Comparison of ENCODE assay signal across 18 mouse cellular contexts in the genomic region with DNA sequence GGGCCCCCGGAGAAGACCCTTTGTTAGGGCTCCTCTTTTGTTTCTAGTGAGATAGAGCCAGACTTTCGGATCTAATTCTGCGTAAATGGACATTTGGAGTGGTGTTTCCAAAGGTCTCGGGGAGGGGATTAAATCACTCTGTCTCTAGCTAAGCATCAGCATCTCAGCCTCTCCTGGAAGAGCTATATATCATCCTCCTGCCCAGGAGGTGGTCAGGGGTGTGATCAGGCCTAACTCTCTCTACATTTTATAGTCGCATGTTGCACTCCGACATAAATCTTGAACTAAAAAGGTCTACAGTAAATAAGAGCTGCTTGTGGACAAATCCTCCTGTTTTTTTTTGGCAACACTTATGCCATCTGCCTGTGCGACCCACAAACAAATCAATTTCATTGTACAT.
"Had no signal": no experiment of that assay in that cellular context is flagged by ENCODE, and none has a peak within 500 bp of the region (broad histone marks: within the 10 kb centered on the region; RNA-seq: fewer than 3 reads in every experiment).

No protein-coding gene starts in this region.

- DNase-seq: liver, postnatal 0 days; lung, adult 2 months; lung, postnatal 14 days; lung, postnatal 36 days; midbrain, embryonic 14.5 days; right cerebral cortex, postnatal 14 days; thymus, adult 2 months; thymus, postnatal 25 days; thymus, postnatal 4 days had no signal

- H3K9ac ChIP-seq: liver, embryonic 15.5 days; liver, postnatal 0 days; lung, embryonic 15.5 days; midbrain, embryonic 12.5 days; neural tube, embryonic 13.5 days; stomach, embryonic 15.5 days had no signal

- H3K36me3 ChIP-seq: liver, embryonic 15.5 days; lung, embryonic 15.5 days; midbrain, embryonic 12.5 days; neural tube, embryonic 13.5 days; stomach, embryonic 15.5 days had no signal

- H3K4me3 ChIP-seq: liver, embryonic 15.5 days; lung, embryonic 15.5 days; megakaryocyte, embryonic 14.5 days; midbrain, embryonic 12.5 days; neural tube, embryonic 13.5 days; stomach, embryonic 15.5 days had no signal

- H3K4me2 ChIP-seq: liver, embryonic 15.5 days; lung, embryonic 15.5 days; midbrain, embryonic 12.5 days; neural tube, embryonic 13.5 days; stomach, embryonic 15.5 days had no signal

- H3K27me3 ChIP-seq: liver, embryonic 15.5 days; lung, embryonic 15.5 days; neural tube, embryonic 13.5 days; stomach, embryonic 15.5 days had no signal

- ATAC-seq: liver, postnatal 0 days; lung, postnatal 0 days had no signal

- H3K9me3 ChIP-seq: liver, embryonic 15.5 days; lung, embryonic 15.5 days; megakaryocyte, embryonic 14.5 days; midbrain, embryonic 12.5 days; neural tube, embryonic 13.5 days; stomach, embryonic 15.5 days had no signal

- H3K4me1 ChIP-seq: liver, embryonic 15.5 days; midbrain, embryonic 12.5 days; stomach, embryonic 15.5 days had no signal

- H3K27ac ChIP-seq: liver, embryonic 15.5 days; lung, embryonic 15.5 days; macrophage; midbrain, embryonic 12.5 days; neural tube, embryonic 13.5 days; stomach, embryonic 15.5 days; stomach, postnatal 0 days had no signal
